Mouse (Mus musculus): ENCODE results near the gene Pogk. TPM values are rescaled to one million over a fixed set of nuclear protein-coding genes. Genes with fewer than 3 reads are reported as not detected.

The Pogk gene
- polyA plus RNA-seq, 1 experiment from 2014 or later, result 2.7 TPM

- TF ChIP-seq CTCF (IDR thresholded peaks at IDR 0.05; ENCODE audit: low read depth), result no peak
- H3K27me3 ChIP-seq (replicated peaks; ENCODE audit: control insufficient read depth, insufficient read depth, low read length), result no peaks in the 10 kb centered on the region
- H3K4me3 ChIP-seq (ENCODE audit: low read depth, low read length), result no peak overlapping the region
- WGBS, result 86% methylated on average over 1 of the region's 1 CpGs
- no peak overlapping the region for H3K4me2 ChIP-seq (replicated peaks; ENCODE audit: low read depth)
- H3K4me1 ChIP-seq (replicated peaks; ENCODE audit: control insufficient read depth, insufficient read depth, low read length), result no peaks in the 10 kb centered on the region
- no peaks in the 10 kb centered on the region for H3K9me3 ChIP-seq (ENCODE audit: control insufficient read depth)
- no peaks in the 10 kb centered on the region for H3K36me3 ChIP-seq (ENCODE audit: control insufficient read depth, insufficient read depth)
- no peak overlapping the region for H3K9ac ChIP-seq (ENCODE audit: low read depth, low read length)
- no peak overlapping the region for H3K27ac ChIP-seq (ENCODE audit: low read depth, low read length)
- ATAC-seq, result no peak
These were observed 67.1 kb downstream of the Pogk start for GRCm38 (mm10) chr1:166342539-166342938.

GRCm38 (mm10) chr1:166342060-166342459 is 67.6 kb downstream of the Pogk start:
- WGBS, result 64% methylated on average over 2 of the region's 2 CpGs
- Histone ChIP-seq H3K4me1 (replicated peaks; ENCODE audit: control insufficient read depth, insufficient read depth, low read length) (no peaks in the 10 kb centered on the region), H3K9me3 (ENCODE audit: control insufficient read depth) (no peaks in the 10 kb centered on the region), H3K36me3 (ENCODE audit: control insufficient read depth, insufficient read depth) (no peaks in the 10 kb centered on the region), H3K4me3 (ENCODE audit: low read depth, low read length) (no peak overlapping the region), H3K27me3 (replicated peaks; ENCODE audit: control insufficient read depth, insufficient read depth, low read length) (no peaks in the 10 kb centered on the region), H3K9ac (ENCODE audit: low read depth, low read length) (no peak overlapping the region), H3K4me2 (replicated peaks; ENCODE audit: low read depth) (no peak overlapping the region), H3K27ac (ENCODE audit: low read depth, low read length) (no peak overlapping the region)
- TF ChIP-seq CTCF (IDR thresholded peaks at IDR 0.05; ENCODE audit: low read depth), result no peak
- ATAC-seq, result no peak

GRCm38 (mm10) chr1:166339110-166339509 is 70.6 kb downstream of the Pogk start:
- Histone ChIP-seq H3K9ac (ENCODE audit: low read depth, low read length) (no peak overlapping the region), H3K4me1 (replicated peaks; ENCODE audit: control insufficient read depth, insufficient read depth, low read length) (no peaks in the 10 kb centered on the region), H3K4me2 (replicated peaks; ENCODE audit: low read depth) (no peak overlapping the region), H3K27me3 (replicated peaks; ENCODE audit: control insufficient read depth, insufficient read depth, low read length) (no peaks in the 10 kb centered on the region), H3K9me3 (ENCODE audit: control insufficient read depth) (no peaks in the 10 kb centered on the region), H3K36me3 (ENCODE audit: control insufficient read depth, insufficient read depth) (no peaks in the 10 kb centered on the region), H3K27ac (ENCODE audit: low read depth, low read length) (no peak overlapping the region), H3K4me3 (ENCODE audit: low read depth, low read length) (no peak overlapping the region)
- WGBS, result 87% methylated on average over 6 of the region's 6 CpGs
- ATAC-seq, result no peak
- no peak for TF ChIP-seq CTCF (IDR thresholded peaks at IDR 0.05; ENCODE audit: low read depth)

Other genes starting within 250 kb of the Pogk start
- not detected in 2 replicates for gene Mael, start 171.1 kb downstream of the Pogk start, polyA plus RNA-seq (2015; fragmentation: Nextera tagmentation; extraction: Ambion mirVana)
- 0.43 and 0.60 TPM in 2 replicates for gene Ildr2, start 155.7 kb downstream of the Pogk start, polyA plus RNA-seq (2015; fragmentation: Nextera tagmentation; extraction: Ambion mirVana)
- gene Tada1, start 30.8 kb downstream of the Pogk start, polyA plus RNA-seq (2015; fragmentation: Nextera tagmentation; extraction: Ambion mirVana), result 18.1 and 19.4 TPM in 2 replicates
- gene Gm4846, start 87.7 kb upstream of the Pogk start, polyA plus RNA-seq (2015; fragmentation: Nextera tagmentation; extraction: Ambion mirVana), result not detected in 2 replicates
- not detected in 2 replicates for gene Gm4847, start 237.8 kb upstream of the Pogk start, polyA plus RNA-seq (2015; fragmentation: Nextera tagmentation; extraction: Ambion mirVana)